Mouse (Mus musculus) heart, adult 2 months (tissue): ENCODE results near the gene Arntl. TPM values are rescaled to one million over a fixed set of nuclear protein-coding genes. Genes with fewer than 3 reads are reported as not detected.
A peak's percentile ranks its signal among the peaks of the same experiment; 100 is the strongest.

Experiments used
- DNase-seq, 2 experiments: peaks; one replicate each; pipeline ENCODE4 v3.0.0; 2021
- H3K27ac ChIP-seq: fragments of 200-600 bp; 2 replicates; pipeline ENCODE4 v1.8.1; 2022
- H3K27me3 ChIP-seq: fragments of 200-500 bp; 2 replicates; pipeline ENCODE4 v1.6.1; 2012; ENCODE audit warnings: mild to moderate bottlenecking, low read length, inconsistent platforms, mixed read lengths; ENCODE audit not compliant: control insufficient read depth, insufficient read depth
- H3K36me3 ChIP-seq: fragments of 200-500 bp; 2 replicates; pipeline ENCODE4 v1.6.1; 2012; ENCODE audit warnings: low read length, inconsistent platforms; ENCODE audit not compliant: control insufficient read depth, insufficient read depth
- H3K4me1 ChIP-seq: fragments of 200-500 bp; 2 replicates; pipeline ENCODE4 v1.6.1; 2011; ENCODE audit warnings: low read length; ENCODE audit not compliant: control insufficient read depth, insufficient read depth
- H3K4me3 ChIP-seq: fragments of 200-600 bp; 2 replicates; pipeline ENCODE4 v1.8.1; 2022
- H3K79me2 ChIP-seq: fragments of 200-500 bp; replicated peaks from 2 replicates; pipeline ENCODE4 v1.6.1; 2012; ENCODE audit warnings: mild to moderate bottlenecking, inconsistent platforms, low read length, moderate library complexity, mixed read lengths; ENCODE audit not compliant: control insufficient read depth, insufficient read depth
- H3K9ac ChIP-seq: fragments of 200-500 bp; 2 replicates; pipeline ENCODE4 v1.6.1; 2012; ENCODE audit warnings: low read depth, mild to moderate bottlenecking, control low read depth, inconsistent platforms, low read length, mixed read lengths
- CTCF ChIP-seq: fragments of 200-600 bp; IDR thresholded peaks from 2 replicates; pipeline ENCODE4 v1.8.1; 2022; ENCODE audit warnings: antibody characterized with exemption, mild to moderate bottlenecking, moderate library complexity
- EP300 ChIP-seq: fragments of 200-500 bp; IDR thresholded peaks from 2 replicates; pipeline ENCODE4 v1.6.1; 2011; ENCODE audit warnings: low read depth, low read length, control low read depth; ENCODE audit not compliant: insufficient read depth
- POLR2A ChIP-seq: fragments of 200-500 bp; IDR thresholded peaks from 2 replicates; pipeline ENCODE4 v1.6.1; 2011; ENCODE audit warnings: mild to moderate bottlenecking, low read depth, low read length, control low read depth; ENCODE audit not compliant: insufficient read depth
- WGBS: fragments of 180-500 bp; shearing (Covaris S2); methylation state at CpG from one replicate; pipeline ENCODE4 v1.1.7; 2018; 5-methylcytosine and 5-hydroxymethylcytosine counted together
- intact Hi-C: fragments of 180-260 bp; cut with DNase I; formaldehyde crosslinking; loops from one replicate; pipeline ENCODE4 v1.15.1; 2025
- polyA plus RNA-seq: library from polyadenylated mRNA; depleted of rRNA; stranded (reverse); fragments of >200 nt; gene quantifications from 2 replicates; pipeline ENCODE4 v1.2.3, GENCODE M21; 2012
- total RNA-seq, 2 experiments: library from RNA; stranded (reverse); gene quantifications; 2 replicates each; pipeline ENCODE4 v1.2.3; 2021

The Arntl gene
- total and polyA plus RNA-seq, 3 experiments, result 6.6 to 26.7 (median 7.2) TPM

DNA sequence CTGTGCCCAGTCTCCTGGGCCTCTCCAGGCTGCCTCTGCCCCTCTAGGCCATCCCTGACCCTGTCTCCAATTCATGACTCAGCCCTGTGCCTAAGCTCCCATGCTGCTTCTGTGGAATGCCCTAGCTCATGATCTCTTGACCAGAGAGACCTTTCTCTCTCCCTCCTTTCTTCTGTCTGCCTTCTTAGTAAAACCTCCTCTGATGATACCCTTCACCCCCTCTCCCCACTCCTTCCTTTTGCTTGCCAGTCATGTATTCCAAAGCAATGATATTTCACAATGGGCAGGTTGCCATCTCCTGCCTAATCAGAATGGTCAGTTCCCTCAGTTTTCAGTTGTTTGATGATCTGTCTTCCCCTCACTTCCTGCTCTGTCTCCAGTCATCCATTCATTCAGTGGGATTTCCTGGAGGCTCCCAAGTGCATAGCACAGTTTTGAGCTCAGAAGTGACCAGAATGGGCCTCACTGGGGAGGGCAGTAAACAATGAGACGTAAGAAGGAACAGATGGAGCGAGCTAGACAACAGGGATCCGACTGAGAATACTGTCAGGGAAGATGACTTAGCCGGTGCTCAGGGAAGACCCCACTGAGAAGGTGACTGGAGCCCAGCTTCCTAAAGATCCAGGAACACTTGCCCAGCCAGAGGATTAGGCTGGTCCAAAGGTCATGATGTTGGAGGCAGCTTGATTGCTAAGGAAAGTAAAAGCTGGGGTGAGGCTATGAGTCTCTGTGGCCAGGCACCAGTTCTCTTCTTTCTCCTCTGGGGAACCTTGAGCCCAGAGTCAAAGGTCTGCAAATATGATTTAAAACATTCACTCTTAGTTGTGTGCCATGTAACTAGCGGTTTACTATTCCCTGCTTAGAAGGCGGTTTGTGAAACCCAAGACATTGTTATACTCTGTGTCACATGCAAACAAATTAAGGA lies 7.2 kb downstream of the Arntl start:
- peaks cover 12% of the 10 kb centered on the region for H3K4me1 ChIP-seq
- H3K27me3 ChIP-seq, result no peaks in the 10 kb centered on the region
- 60% methylated on average over 6 of the region's 6 CpGs for WGBS
- intact Hi-C loops, result no loop called here
- H3K36me3 ChIP-seq, result no peaks in the 10 kb centered on the region; the same call in 1 of the 2 replicates
- no peak overlapping the region for H3K9ac ChIP-seq
- H3K4me3 ChIP-seq, result no peak overlapping the region
- peaks cover 3% of the 10 kb centered on the region for H3K79me2 ChIP-seq
- no peak overlapping the region for H3K27ac ChIP-seq
- TF ChIP-seq CTCF (no peak), EP300 (no peak), POLR2A (no peak)
- no peak for DNase-seq

DNA sequence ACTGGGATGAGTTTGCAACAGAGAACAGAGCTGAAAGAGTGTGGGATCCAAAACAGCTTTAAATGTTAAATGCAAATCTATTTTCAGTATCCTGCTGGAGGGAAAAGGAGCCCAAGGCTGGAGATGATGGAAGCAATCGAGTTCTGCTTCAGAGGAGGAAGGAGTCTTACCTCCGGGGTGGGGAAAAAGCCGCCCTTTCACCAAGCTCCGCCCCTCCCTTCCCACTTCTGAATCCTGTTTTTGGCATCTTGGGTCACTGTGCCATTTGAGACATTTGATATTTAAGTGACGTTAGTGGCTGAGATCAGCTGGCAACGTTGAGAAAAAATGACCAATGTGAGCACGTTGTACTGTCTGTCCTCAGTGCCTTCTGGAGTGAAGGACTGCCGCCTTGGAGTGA lies 8.9 kb downstream of the Arntl start:
- no peaks in the 10 kb centered on the region for H3K36me3 ChIP-seq
- TF ChIP-seq CTCF (no peak), POLR2A (no peak), EP300 (no peak)
- intact Hi-C loops, result no loop called here
- DNase-seq, result peak in 1 of 2 experiments; percentile 30
- H3K27me3 ChIP-seq, result no peaks in the 10 kb centered on the region
- H3K79me2 ChIP-seq, result peaks cover 4% of the 10 kb centered on the region
- peaks cover 8% of the 10 kb centered on the region for H3K4me1 ChIP-seq
- 33% methylated on average over 8 of the region's 8 CpGs for WGBS
- no peak overlapping the region for H3K4me3 ChIP-seq
- no peak overlapping the region for H3K9ac ChIP-seq
- H3K27ac ChIP-seq, result peak overlapping the region; percentile 24; the same call in 1 of the 2 replicates

DNA sequence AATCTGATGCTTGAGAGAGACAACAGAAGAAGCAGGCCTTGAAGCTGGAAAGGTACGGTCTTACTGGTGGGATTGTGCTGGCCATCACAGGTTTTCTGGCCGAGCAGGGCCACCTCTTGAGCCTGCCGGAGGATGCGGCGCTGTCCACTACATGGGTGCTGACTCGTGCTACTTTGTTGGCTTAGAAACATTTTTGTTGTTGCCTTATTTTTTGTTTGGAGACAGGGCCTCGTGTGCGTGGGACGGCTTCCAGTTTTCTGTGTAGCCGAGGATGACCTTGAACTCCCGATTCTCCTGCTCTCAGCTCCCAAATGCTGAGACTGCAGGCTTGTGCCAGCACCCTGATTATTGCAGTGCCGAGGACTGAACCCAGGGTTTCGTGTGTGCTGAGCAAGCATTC lies 12.2 kb downstream of the Arntl start:
- Histone ChIP-seq H3K27me3 (no peaks in the 10 kb centered on the region), H3K36me3 (no peaks in the 10 kb centered on the region), H3K79me2 (peaks cover 4% of the 10 kb centered on the region; the same call in 1 of the 2 replicates), H3K4me1 (peaks cover 8% of the 10 kb centered on the region), H3K27ac (no peak overlapping the region), H3K9ac (no peak overlapping the region), H3K4me3 (no peak overlapping the region)
- no peak for TF ChIP-seq CTCF
- TF ChIP-seq POLR2A, result no peak
- no peak for TF ChIP-seq EP300
- WGBS, result 68% methylated on average over 13 of the region's 13 CpGs
- peak in 1 of 2 experiments; percentile 37 for DNase-seq
- intact Hi-C loops, result no loop called here

DNA sequence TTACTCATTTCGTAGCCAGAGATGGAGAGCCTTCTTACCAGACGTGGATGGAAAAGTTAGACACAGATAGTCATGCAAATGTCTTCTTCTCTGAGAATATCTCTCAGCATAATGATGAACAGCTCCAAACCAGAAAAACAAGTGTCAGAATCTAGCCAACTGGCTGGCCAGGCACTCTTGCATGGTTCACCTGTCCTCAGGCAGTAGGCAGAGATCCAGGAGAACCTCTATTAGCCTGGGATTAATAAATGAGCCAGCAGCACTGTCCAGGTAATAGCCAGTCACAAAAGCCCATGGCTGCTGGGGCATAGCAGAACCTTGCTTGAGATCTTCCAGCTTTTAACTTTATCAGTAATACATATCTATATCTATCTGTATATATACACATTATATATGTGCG lies 12.6 kb downstream of the Arntl start:
- Histone ChIP-seq H3K27ac (no peak overlapping the region), H3K4me1 (peaks cover 5% of the 10 kb centered on the region), H3K79me2 (peaks cover 4% of the 10 kb centered on the region; the same call in 1 of the 2 replicates), H3K9ac (no peak overlapping the region), H3K27me3 (no peaks in the 10 kb centered on the region), H3K36me3 (no peaks in the 10 kb centered on the region), H3K4me3 (no peak overlapping the region)
- TF ChIP-seq CTCF (no peak), POLR2A (no peak), EP300 (no peak)
- DNase-seq, result no peak
- intact Hi-C loops, result no loop called here
- 88% methylated on average over 3 of the region's 3 CpGs for WGBS

DNA sequence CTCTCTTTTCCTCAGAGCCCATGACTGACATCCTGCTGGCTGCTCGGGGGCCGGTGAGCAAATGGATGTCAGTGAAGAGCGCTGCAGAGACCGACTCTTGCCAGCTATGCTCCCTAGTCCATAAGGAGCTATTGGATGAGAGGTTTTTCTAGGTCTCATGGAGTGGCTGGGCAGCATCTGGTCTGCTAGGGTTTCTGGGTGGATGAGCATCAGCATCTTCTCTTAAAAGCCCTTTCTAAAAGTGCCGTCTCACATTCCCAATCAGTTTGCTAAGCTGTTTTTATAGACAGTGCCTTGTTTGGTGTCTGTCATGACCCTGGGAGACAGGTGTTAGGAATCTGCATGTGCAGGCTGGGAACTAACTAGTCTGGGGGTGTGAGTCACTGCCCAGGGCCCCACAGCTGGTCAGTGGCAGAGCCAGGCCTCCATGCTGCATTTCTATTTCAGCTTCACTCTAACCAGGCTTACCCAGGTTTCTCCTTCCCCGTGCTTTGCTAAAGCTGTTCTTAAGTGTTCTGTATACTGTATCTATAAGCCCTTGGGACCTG lies 13.5 kb downstream of the Arntl start:
- Histone ChIP-seq H3K27me3 (no peaks in the 10 kb centered on the region), H3K27ac (no peak overlapping the region), H3K4me3 (no peak overlapping the region), H3K79me2 (peaks cover 4% of the 10 kb centered on the region; the same call in 1 of the 2 replicates), H3K4me1 (peaks cover 5% of the 10 kb centered on the region), H3K36me3 (no peaks in the 10 kb centered on the region), H3K9ac (no peak overlapping the region)
- intact Hi-C loops, result no loop called here
- TF ChIP-seq POLR2A, result no peak
- TF ChIP-seq CTCF, result no peak
- no peak for DNase-seq
- WGBS, result 49% methylated on average over 6 of the region's 6 CpGs

DNA sequence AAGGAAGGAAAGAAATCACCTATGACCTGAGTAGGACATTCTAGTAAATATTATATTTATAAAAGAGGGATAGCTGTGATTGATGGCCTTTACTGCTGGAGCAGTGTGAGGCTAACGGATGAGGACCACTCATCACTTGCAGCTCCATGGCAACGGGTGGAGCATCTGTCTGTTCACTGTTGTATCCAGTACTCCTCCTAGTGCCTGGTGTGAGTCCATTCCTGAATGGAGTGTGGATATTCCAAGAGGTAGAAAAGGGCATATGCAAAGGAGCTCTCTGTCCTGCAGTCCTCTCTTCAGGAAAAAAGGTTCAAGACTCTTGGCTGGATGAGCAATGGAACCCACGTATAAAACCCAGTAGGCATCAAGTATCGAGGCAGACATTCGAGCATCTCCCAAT lies 15.6 kb downstream of the Arntl start:
- intact Hi-C loops, result no loop called here
- no peaks in the 10 kb centered on the region for H3K36me3 ChIP-seq
- H3K4me1 ChIP-seq, result no peaks in the 10 kb centered on the region; the same call in 1 of the 2 replicates
- H3K27ac ChIP-seq, result no peak overlapping the region
- no peak for DNase-seq
- 91% methylated on average over 5 of the region's 5 CpGs for WGBS
- no peak overlapping the region for H3K4me3 ChIP-seq
- peaks cover 7% of the 10 kb centered on the region for H3K79me2 ChIP-seq
- TF ChIP-seq EP300 (no peak), CTCF (no peak), POLR2A (no peak)
- no peak overlapping the region for H3K9ac ChIP-seq
- H3K27me3 ChIP-seq, result no peaks in the 10 kb centered on the region
